Mouse (Mus musculus): ENCODE data around the gene Mettl3. TPM values are rescaled to one million over a fixed set of nuclear protein-coding genes. Genes with fewer than 3 reads are reported as not detected.

Mettl3 gene
- polyA plus RNA-seq, 1 experiment from 2014 or later, result 50.1 TPM

Other genes starting within 250 kb of the Mettl3 start
- gene Hnrnpc, start 201.1 kb downstream of the Mettl3 start, polyA plus RNA-seq (2014; fragmentation: Nextera tagmentation; extraction: Ambion mirVana), result 1,003 and 1,066 TPM in 2 replicates
- gene Rpgrip1, start 194.4 kb downstream of the Mettl3 start, polyA plus RNA-seq (2014; fragmentation: Nextera tagmentation; extraction: Ambion mirVana), result 86.1 and 97.9 TPM in 2 replicates
- gene Supt16, start 107.7 kb downstream of the Mettl3 start, polyA plus RNA-seq (2014; fragmentation: Nextera tagmentation; extraction: Ambion mirVana), result 83.8 and 91.2 TPM in 2 replicates
- gene Chd8, start 47.3 kb downstream of the Mettl3 start, polyA plus RNA-seq (2014; fragmentation: Nextera tagmentation; extraction: Ambion mirVana), result 47.5 and 55.4 TPM in 2 replicates
- gene Tox4, start 26.0 kb downstream of the Mettl3 start, polyA plus RNA-seq (2014; fragmentation: Nextera tagmentation; extraction: Ambion mirVana), result 47.7 and 51.5 TPM in 2 replicates
- gene Rab2b, start 25.6 kb downstream of the Mettl3 start, polyA plus RNA-seq (2014; fragmentation: Nextera tagmentation; extraction: Ambion mirVana), result 26.1 and 26.5 TPM in 2 replicates
- 39.6 and 40.1 TPM in 2 replicates for gene Sall2, start 23.6 kb upstream of the Mettl3 start, polyA plus RNA-seq (2014; fragmentation: Nextera tagmentation; extraction: Ambion mirVana)
- gene Olfr1513, start 51.3 kb upstream of the Mettl3 start, polyA plus RNA-seq (2014; fragmentation: Nextera tagmentation; extraction: Ambion mirVana), result not detected in 2 replicates
- gene Olfr1512, start 74.0 kb upstream of the Mettl3 start, polyA plus RNA-seq (2014; fragmentation: Nextera tagmentation; extraction: Ambion mirVana), result 0.29 TPM in 1 of 2 replicates, not detected in the other
- not detected in 2 replicates for gene Olfr1511, start 92.3 kb upstream of the Mettl3 start, polyA plus RNA-seq (2014; fragmentation: Nextera tagmentation; extraction: Ambion mirVana)
- gene Olfr1510, start 109.2 kb upstream of the Mettl3 start, polyA plus RNA-seq (2014; fragmentation: Nextera tagmentation; extraction: Ambion mirVana), result not detected in 2 replicates
- gene Olfr1509, start 137.9 kb upstream of the Mettl3 start, polyA plus RNA-seq (2014; fragmentation: Nextera tagmentation; extraction: Ambion mirVana), result not detected in 2 replicates
- gene Olfr1508, start 162.4 kb upstream of the Mettl3 start, polyA plus RNA-seq (2014; fragmentation: Nextera tagmentation; extraction: Ambion mirVana), result not detected in 2 replicates
- not detected in 2 replicates for gene Olfr1507, start 190.6 kb upstream of the Mettl3 start, polyA plus RNA-seq (2014; fragmentation: Nextera tagmentation; extraction: Ambion mirVana)